Mouse (Mus musculus) spleen, adult 2 months (tissue): ENCODE measurements around the gene Cldn3.

Experiments
- CTCF ChIP-seq: fragments of 200-500 bp; IDR thresholded peaks from 2 replicates; pipeline ENCODE4 v1.5.1; 2011; ENCODE audit warnings: mild to moderate bottlenecking, inconsistent platforms; ENCODE audit not compliant: insufficient read depth, insufficient read length, insufficient replicate concordance; ENCODE audit errors: extremely low read depth
- POLR2A ChIP-seq: fragments of 200-500 bp; IDR thresholded peaks from 2 replicates; pipeline ENCODE4 v1.6.1; 2011; ENCODE audit warnings: low read depth, low read length, inconsistent platforms

DNA sequence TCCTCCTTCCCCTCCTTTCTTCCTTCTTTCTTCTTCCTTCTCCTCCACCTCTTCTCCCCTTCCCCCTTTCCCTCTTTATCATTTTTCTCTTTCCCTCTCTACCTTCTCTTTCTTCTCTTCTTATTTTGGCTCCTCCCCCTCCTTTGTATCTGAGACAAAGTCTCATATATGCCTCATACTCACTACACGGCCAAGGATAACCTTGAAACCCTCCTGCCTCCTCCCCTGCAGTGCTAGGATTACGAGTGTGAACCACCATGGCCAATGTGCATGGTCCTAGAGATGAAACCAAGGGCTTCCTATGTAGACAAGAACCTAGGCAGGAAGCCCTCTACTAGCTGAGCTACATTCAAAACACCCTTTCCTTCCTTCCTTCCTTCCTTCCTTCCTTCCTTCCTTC, 11.1 kb upstream of the Cldn3 start:
- TF ChIP-seq CTCF (no peak), POLR2A (no peak)
